Mouse (Mus musculus) gastrocnemius, adult 2 months (tissue): ENCODE data around the gene Ubash3a. TPM values are rescaled to one million over a fixed set of nuclear protein-coding genes. Genes with fewer than 3 reads are reported as not detected.

ENCODE experiments used
- DNase-seq: peaks from one replicate; pipeline ENCODE4 v3.0.0; 2022
- H3K27ac ChIP-seq: fragments of 200-600 bp; 2 replicates; pipeline ENCODE4 v1.8.1; 2022; ENCODE audit warnings: mild to moderate bottlenecking
- H3K4me3 ChIP-seq: fragments of 200-600 bp; 2 replicates; pipeline ENCODE4 v1.8.1; 2022; ENCODE audit warnings: mild to moderate bottlenecking, moderate library complexity
- CTCF ChIP-seq: fragments of 200-600 bp; IDR thresholded peaks from 2 replicates; pipeline ENCODE4 v1.8.1; 2022; ENCODE audit warnings: antibody characterized with exemption, mild to moderate bottlenecking, moderate library complexity
- intact Hi-C: fragments of 180-260 bp; cut with DNase I; formaldehyde crosslinking; loops from one replicate; pipeline ENCODE4 v1.15.1; 2025
- total RNA-seq, 2 experiments: library from RNA; stranded (reverse); gene quantifications; 2 replicates each; pipeline ENCODE4 v1.2.3; 2021

Gene Ubash3a
- total RNA-seq, 2 experiments from 2014 or later = not detected

GRCm38 (mm10) chr17:31192663-31193062 lies 15.0 kb upstream of the Ubash3a start:
- no peak for DNase-seq
- intact Hi-C loops = no loop called here
- Histone ChIP-seq H3K4me3 (no peak overlapping the region), H3K27ac (no peak overlapping the region)
- no peak for TF ChIP-seq CTCF

GRCm38 (mm10) chr17:31193360-31193759 lies 14.3 kb upstream of the Ubash3a start:
- DNase-seq = peak; percentile 51
- intact Hi-C loops = no loop called here
- no peak overlapping the region for H3K4me3 ChIP-seq
- no peak for TF ChIP-seq CTCF
- H3K27ac ChIP-seq = no peak overlapping the region

- no peak for DNase-seq
- H3K27ac ChIP-seq = no peak overlapping the region
- intact Hi-C loops = no loop called here
- no peak overlapping the region for H3K4me3 ChIP-seq
- no peak for TF ChIP-seq CTCF
These were observed 12.5 kb upstream of the Ubash3a start for GRCm38 (mm10) chr17:31195207-31195606.

- no peak overlapping the region for H3K27ac ChIP-seq
- intact Hi-C loops = no loop called here
- no peak for DNase-seq
- TF ChIP-seq CTCF = no peak
- no peak overlapping the region for H3K4me3 ChIP-seq
These were observed 11.4 kb upstream of the Ubash3a start for GRCm38 (mm10) chr17:31196283-31196682.

GRCm38 (mm10) chr17:31198877-31199276 lies 8.8 kb upstream of the Ubash3a start, which contains the start of gene Tmprss3:
Tmprss3 (minus strand) TSS chr17:31198977.
- no peak within 1 kb of the TSS for H3K4me3 ChIP-seq
- intact Hi-C loops = no loop called here
- no peak for TF ChIP-seq CTCF
- H3K27ac ChIP-seq = no peak within 1 kb of the TSS
- no peak for DNase-seq

GRCm38 (mm10) chr17:31208654-31209053 lies 981 bp downstream of the Ubash3a start:
- intact Hi-C loops = no loop called here
- no peak for TF ChIP-seq CTCF
- DNase-seq = no peak
- Histone ChIP-seq H3K4me3 (no peak overlapping the region), H3K27ac (no peak overlapping the region)

GRCm38 (mm10) chr17:31209376-31209930 lies 1.8 kb downstream of the Ubash3a start:
- no peak for TF ChIP-seq CTCF
- Histone ChIP-seq H3K4me3 (no peak overlapping the region), H3K27ac (no peak overlapping the region)
- intact Hi-C loops = no loop called here
- no peak for DNase-seq

GRCm38 (mm10) chr17:31210299-31210698 lies 2.6 kb downstream of the Ubash3a start:
- intact Hi-C loops = no loop called here
- H3K27ac ChIP-seq = no peak overlapping the region
- TF ChIP-seq CTCF = no peak
- no peak overlapping the region for H3K4me3 ChIP-seq
- no peak for DNase-seq

GRCm38 (mm10) chr17:31211881-31212280 lies 4.2 kb downstream of the Ubash3a start:
- no peak overlapping the region for H3K4me3 ChIP-seq
- DNase-seq = no peak
- intact Hi-C loops = no loop called here
- no peak overlapping the region for H3K27ac ChIP-seq
- no peak for TF ChIP-seq CTCF

GRCm38 (mm10) chr17:31216068-31216955 lies 8.6 kb downstream of the Ubash3a start:
- TF ChIP-seq CTCF = no peak
- intact Hi-C loops = no loop called here
- DNase-seq = no peak
- H3K27ac ChIP-seq = no peak overlapping the region
- no peak overlapping the region for H3K4me3 ChIP-seq

- DNase-seq = no peak
- no peak overlapping the region for H3K4me3 ChIP-seq
- intact Hi-C loops = no loop called here
- TF ChIP-seq CTCF = no peak
- no peak overlapping the region for H3K27ac ChIP-seq
These were observed 15.2 kb downstream of the Ubash3a start for GRCm38 (mm10) chr17:31222810-31223310.

- H3K27ac ChIP-seq = no peak overlapping the region
- TF ChIP-seq CTCF = no peak
- no peak for DNase-seq
- H3K4me3 ChIP-seq = no peak overlapping the region
- intact Hi-C loops = no loop called here
These were observed 16.2 kb downstream of the Ubash3a start for GRCm38 (mm10) chr17:31223835-31224234.

GRCm38 (mm10) chr17:31224591-31224990 lies 16.9 kb downstream of the Ubash3a start:
- intact Hi-C loops = no loop called here
- no peak for DNase-seq
- Histone ChIP-seq H3K4me3 (no peak overlapping the region), H3K27ac (no peak overlapping the region)
- no peak for TF ChIP-seq CTCF
